Mouse (Mus musculus) layer of hippocampus, adult 2 months (tissue): Measurements from ENCODE around the gene Gm21904. TPM values are rescaled to one million over a fixed set of nuclear protein-coding genes. Genes with fewer than 3 reads are reported as not detected.
"Not testable (repeated sequence)": the region's sequence is repeated elsewhere in the genome, so short reads cannot be mapped to it uniquely, and the experiment has no call there.

Experiments used
- DNase-seq, 2 experiments: peaks; one replicate each; pipeline ENCODE4 v3.0.0; 2022; ENCODE audit warnings: low spot score in 2 of 2
- H3K27ac ChIP-seq: fragments of 200-600 bp; 2 replicates; pipeline ENCODE4 v1.8.1; 2022
- H3K4me3 ChIP-seq: fragments of 200-600 bp; 2 replicates; pipeline ENCODE4 v1.8.1; 2022; ENCODE audit warnings: mild to moderate bottlenecking
- long read RNA-seq, 2 experiments: library from polyadenylated mRNA; stranded (forward); transcript quantifications; one replicate each; pipeline ENCODE4 v2.0.0; 2021; ENCODE audit warnings: borderline mapping rate in 2 of 2
- total RNA-seq, 2 experiments: library from RNA; stranded (reverse); gene quantifications; 2 replicates each; pipeline ENCODE4 v1.2.3; 2021

Gene Gm21904
- total RNA-seq = not detected
- long read RNA-seq, experiment 1 = 0 reads
- long read RNA-seq, experiment 2 = 0 reads

- not testable (repeated sequence) for H3K27ac ChIP-seq, H3K4me3 ChIP-seq, DNase-seq
Measured at GRCm38 (mm10) chrY:17846166-17846565, at the start of gene Gm21904. Gene Gm21904, minus strand, starts transcription at chrY:17846266.

GRCm38 (mm10) chrY:17874441-17874840, 28.4 kb upstream of the Gm21904 start, which contains the start of the genes Gm20772 and Gm20831:
Gene Gm20772, plus strand, starts transcription at chrY:17874741.
Gene Gm20831, plus strand, starts transcription at chrY:17874741.
- not testable (repeated sequence) for H3K4me3 ChIP-seq, DNase-seq, H3K27ac ChIP-seq

Other genes with a start within 250 kb of the Gm21904 start
- gene Gm20772, start 28.5 kb upstream of the Gm21904 start, total RNA-seq = not detected
- not detected for gene Gm20831, start 28.5 kb upstream of the Gm21904 start, total RNA-seq
- gene Srsy, start 91.1 kb upstream of the Gm21904 start, total RNA-seq = not detected
- not detected for gene Gm21764, start 215.5 kb upstream of the Gm21904 start, total RNA-seq
- not detected for gene Ssty1, start 242.8 kb upstream of the Gm21904 start, total RNA-seq